Comparison of ENCODE assay signal across 10 mouse cellular contexts in the genomic region with DNA sequence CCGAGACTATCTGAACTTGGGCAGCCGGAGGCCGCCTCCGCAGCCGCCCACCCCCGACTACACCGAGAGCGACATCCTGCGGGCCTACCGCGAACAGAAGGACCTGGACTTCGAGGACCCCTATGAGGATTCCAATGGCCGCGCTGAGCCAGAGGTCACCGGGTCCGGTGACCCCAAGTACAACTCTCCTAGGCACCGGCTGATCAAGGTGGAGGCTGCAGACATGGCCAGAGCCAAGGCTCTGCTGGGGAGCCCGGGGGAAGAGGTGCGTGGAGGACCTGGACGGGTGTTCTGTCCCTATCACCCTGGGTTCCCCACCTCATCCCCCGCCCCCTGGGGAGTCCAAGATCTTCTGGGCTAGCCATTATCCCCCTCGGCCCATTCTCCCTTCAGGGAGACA. TPM values are rescaled to one million over a fixed set of nuclear protein-coding genes. Genes with fewer than 3 reads are reported as not detected.
DNase-seq lines count a peak whose midpoint lies in the region; ATAC-seq lines count a peak whose summit lies in the region.
"Had no signal": no experiment of that assay in that cellular context is flagged by ENCODE, and none has a peak within 500 bp of the region (broad histone marks: within the 10 kb centered on the region; RNA-seq: fewer than 3 reads in every experiment).

No protein-coding gene starts in this region.

- no peaks in the 10 kb centered on the region for H3K9me3 ChIP-seq in lung, embryonic 15.5 days
- no peaks in the 10 kb centered on the region for H3K9me3 ChIP-seq in hindbrain, embryonic 15.5 days
- no peaks in the 10 kb centered on the region for H3K9me3 ChIP-seq in neural tube, embryonic 15.5 days (replicated peaks)
- H3K9me3 ChIP-seq: megakaryocyte, embryonic 14.5 days had no signal

- H3K9ac ChIP-seq in lung, embryonic 15.5 days = no peak overlapping the region
- peak overlapping the region; percentile 80 for H3K9ac ChIP-seq in hindbrain, embryonic 15.5 days
- H3K9ac ChIP-seq in neural tube, embryonic 15.5 days (replicated peaks) = peak overlapping the region; percentile 65

- peaks cover 16% of the 10 kb centered on the region for H3K4me1 ChIP-seq in lung, embryonic 15.5 days
- H3K4me1 ChIP-seq in hindbrain, embryonic 15.5 days (replicated peaks) = peaks cover 50% of the 10 kb centered on the region
- peaks cover 51% of the 10 kb centered on the region for H3K4me1 ChIP-seq in neural tube, embryonic 15.5 days

- ATAC-seq in lung, embryonic 15.5 days (ENCODE audit: borderline replicate concordance, extremely low read depth, low FRiP score, low TSS enrichment) = no peak
- ATAC-seq in hindbrain, embryonic 15.5 days (ENCODE audit: low FRiP score, low read depth) = no peak
- no peak for ATAC-seq in neural tube, embryonic 15.5 days (ENCODE audit: low FRiP score)

- peaks cover 29% of the 10 kb centered on the region for H3K27me3 ChIP-seq in lung, embryonic 15.5 days
- no peaks in the 10 kb centered on the region for H3K27me3 ChIP-seq in hindbrain, embryonic 15.5 days
- H3K27me3 ChIP-seq in neural tube, embryonic 15.5 days (replicated peaks) = no peaks in the 10 kb centered on the region

- peak overlapping the region; percentile 89 for H3K4me2 ChIP-seq in lung, embryonic 15.5 days
- H3K4me2 ChIP-seq in hindbrain, embryonic 15.5 days = peak overlapping the region; percentile 73
- H3K4me2 ChIP-seq in neural tube, embryonic 15.5 days = peak overlapping the region; percentile 90

- no peak overlapping the region for H3K27ac ChIP-seq in lung, embryonic 15.5 days
- H3K27ac ChIP-seq in hindbrain, embryonic 15.5 days (replicated peaks) = no peak overlapping the region; the same call in 1 of the 2 replicates
- H3K27ac ChIP-seq in neural tube, embryonic 15.5 days (replicated peaks) = 0 out of 2 replicates have a peak overlapping the region, but pooled peaks have one; percentile 85

- H3K36me3 ChIP-seq in lung, embryonic 15.5 days = peaks cover 15% of the 10 kb centered on the region
- peaks cover 9% of the 10 kb centered on the region for H3K36me3 ChIP-seq in hindbrain, embryonic 15.5 days
- peaks cover 31% of the 10 kb centered on the region for H3K36me3 ChIP-seq in neural tube, embryonic 15.5 days

- H3K4me3 ChIP-seq in lung, embryonic 15.5 days = no peak overlapping the region
- H3K4me3 ChIP-seq in hindbrain, embryonic 15.5 days = peak overlapping the region; percentile 65
- H3K4me3 ChIP-seq in neural tube, embryonic 15.5 days (replicated peaks) = peak overlapping the region; percentile 51
- H3K4me3 ChIP-seq: erythroblast, embryonic 14.5 days had no signal

- 32% methylated on average over 22 of the region's 22 CpGs for WGBS in lung, embryonic 15.5 days
- WGBS in hindbrain, embryonic 15.5 days = 21% methylated on average over 22 of the region's 22 CpGs
- 26% methylated on average over 22 of the region's 22 CpGs for WGBS in neural tube, embryonic 15.5 days

- peak; percentile 89 for DNase-seq in heart, adult 11 months
- DNase-seq in heart, adult 8-10 months (ENCODE audit: low spot score) = no peak
- no peak for DNase-seq in lung, postnatal 14 days
- DNase-seq in frontal cortex, postnatal 10 days (ENCODE audit: low spot score in 2 of 2) = no peak
- no peak for DNase-seq in right cerebral cortex, postnatal 4 days

RNA-seq across cellular contexts. Expression of a gene that starts 1.2 kb away (rescaled TPM):
- total RNA-seq in heart, adult 8-10 months (2022) = 1 to 10 TPM in 3 of 4 experiments, under 1 TPM in 1; 0.66 to 2.0 (median 1.5) TPM
- 6.7 and 8.3 TPM in 2 replicates for polyA plus RNA-seq in lung, embryonic 15.5 days (2015; fragmentation: Nextera tagmentation; extraction: Ambion mirVana)
- 174 and 179 TPM in 2 replicates for polyA plus RNA-seq in hindbrain, embryonic 15.5 days (2015; fragmentation: Nextera tagmentation; extraction: Ambion mirVana)
- 152 and 195 TPM in 2 replicates for polyA plus RNA-seq in neural tube, embryonic 15.5 days (2015; fragmentation: Nextera tagmentation; extraction: Ambion mirVana)
- polyA plus RNA-seq: erythroblast, embryonic 14.5 days had no signal

RNA-seq across cellular contexts. Expression of a gene that starts 12.6 kb away (rescaled TPM):
- total RNA-seq in heart, adult 8-10 months (2022) = 10 to 100 TPM in 1 of 4 experiments, 1 to 10 TPM in 3; 8.2 to 10.3 (median 9.0) TPM
- 26.4 and 28.3 TPM in 2 replicates for polyA plus RNA-seq in lung, embryonic 15.5 days (2015; fragmentation: Nextera tagmentation; extraction: Ambion mirVana)
- 22.7 and 22.9 TPM in 2 replicates for polyA plus RNA-seq in hindbrain, embryonic 15.5 days (2015; fragmentation: Nextera tagmentation; extraction: Ambion mirVana)
- polyA plus RNA-seq in neural tube, embryonic 15.5 days (2015; fragmentation: Nextera tagmentation; extraction: Ambion mirVana) = 19.5 and 23.5 TPM in 2 replicates

RNA-seq across cellular contexts. Expression of a gene that starts 14.9 kb away (rescaled TPM):
- total RNA-seq in heart, adult 8-10 months (2022) = 1 to 10 TPM in 1 of 4 experiments, under 1 TPM in 1, not detected in 2; 0.52 to 1.6 TPM
- 7.7 and 8.1 TPM in 2 replicates for polyA plus RNA-seq in lung, embryonic 15.5 days (2015; fragmentation: Nextera tagmentation; extraction: Ambion mirVana)
- polyA plus RNA-seq in hindbrain, embryonic 15.5 days (2015; fragmentation: Nextera tagmentation; extraction: Ambion mirVana) = 193 and 215 TPM in 2 replicates
- 189 and 228 TPM in 2 replicates for polyA plus RNA-seq in neural tube, embryonic 15.5 days (2015; fragmentation: Nextera tagmentation; extraction: Ambion mirVana)
- polyA plus RNA-seq: erythroblast, embryonic 14.5 days had no signal

RNA-seq across cellular contexts. Expression of a gene that starts 19.0 kb away (rescaled TPM):
- under 1 TPM; 0.23 to 0.97 (median 0.41) TPM for total RNA-seq in heart, adult 8-10 months (2022)
- 1.4 and 2.1 TPM in 2 replicates for polyA plus RNA-seq in lung, embryonic 15.5 days (2015; fragmentation: Nextera tagmentation; extraction: Ambion mirVana)
- 5.9 and 6.4 TPM in 2 replicates for polyA plus RNA-seq in hindbrain, embryonic 15.5 days (2015; fragmentation: Nextera tagmentation; extraction: Ambion mirVana)
- polyA plus RNA-seq in neural tube, embryonic 15.5 days (2015; fragmentation: Nextera tagmentation; extraction: Ambion mirVana) = 7.4 and 9.0 TPM in 2 replicates

RNA-seq across cellular contexts. Expression of a gene that starts 22.2 kb away (rescaled TPM):
- total RNA-seq in heart, adult 8-10 months (2022) = 1 to 10 TPM; 2.4 to 3.9 (median 3.1) TPM
- polyA plus RNA-seq in lung, embryonic 15.5 days (2015; fragmentation: Nextera tagmentation; extraction: Ambion mirVana) = 6.7 and 6.8 TPM in 2 replicates
- polyA plus RNA-seq in hindbrain, embryonic 15.5 days (2015; fragmentation: Nextera tagmentation; extraction: Ambion mirVana) = 7.5 and 8.3 TPM in 2 replicates
- polyA plus RNA-seq in neural tube, embryonic 15.5 days (2015; fragmentation: Nextera tagmentation; extraction: Ambion mirVana) = 9.2 and 9.3 TPM in 2 replicates
- polyA plus RNA-seq: erythroblast, embryonic 14.5 days had no signal

Comparison
In these comparisons a context has a peak if more than half of its experiments do, and no peak if none do; other contexts are left out.
1. RNA of a gene that starts 1.2 kb away (polyA plus RNA-seq): 152 to 195 TPM in neural tube, embryonic 15.5 days and 174 to 179 TPM in hindbrain, embryonic 15.5 days; 6.7 to 8.3 TPM in lung, embryonic 15.5 days; every median in the first group is over 10 times any median in the second.
2. RNA of a gene that starts 14.9 kb away (polyA plus RNA-seq): 189 to 228 TPM in neural tube, embryonic 15.5 days and 193 to 215 TPM in hindbrain, embryonic 15.5 days; 7.7 to 8.1 TPM in lung, embryonic 15.5 days; every median in the first group is over 10 times any median in the second.
3. Peak in every context shown above with its lines, with median percentiles within 50 percentile points of each other: H3K4me2 ChIP-seq.